Mouse (Mus musculus) heart, embryonic 11.5 days (tissue): ENCODE measurements around the gene Sctr. TPM values are rescaled to one million over a fixed set of nuclear protein-coding genes. Genes with fewer than 3 reads are reported as not detected.

Experiments
- ATAC-seq: fragments of 200-750 bp; cut with Nextera tagmentation; replicated peaks from 2 replicates; pipeline ENCODE4 v1.8.0; 2017; ENCODE audit warnings: moderate library complexity; ENCODE audit not compliant: insufficient number of reproducible peaks, low FRiP score, low TSS enrichment
- H3K27ac ChIP-seq: fragments of 300-500 bp; sonication (generic); 2 replicates; pipeline ENCODE4 v1.5.1; 2014; ENCODE audit warnings: mild to moderate bottlenecking, low read depth, low read length
- H3K27me3 ChIP-seq: fragments of 300-500 bp; sonication (generic); 2 replicates; pipeline ENCODE4 v1.6.1; 2014; ENCODE audit warnings: mild to moderate bottlenecking, low read length, mixed read lengths; ENCODE audit not compliant: control insufficient read depth, insufficient read depth
- H3K36me3 ChIP-seq: fragments of 300-500 bp; sonication (generic); 2 replicates; pipeline ENCODE4 v1.6.1; 2014; ENCODE audit warnings: mild to moderate bottlenecking, low read length, moderate library complexity, mixed read lengths; ENCODE audit not compliant: control insufficient read depth, insufficient read depth
- H3K4me1 ChIP-seq: fragments of 300-500 bp; sonication (generic); 2 replicates; pipeline ENCODE4 v1.6.1; 2014; ENCODE audit warnings: low read length; ENCODE audit not compliant: control insufficient read depth, insufficient read depth
- H3K4me2 ChIP-seq: fragments of 300-500 bp; sonication (generic); 2 replicates; pipeline ENCODE4 v1.6.1; 2014; ENCODE audit warnings: mild to moderate bottlenecking, moderate library complexity
- H3K4me3 ChIP-seq: fragments of 300-500 bp; sonication (generic); 2 replicates; pipeline ENCODE4 v1.5.1; 2014; ENCODE audit warnings: low read depth, low read length
- H3K9ac ChIP-seq: fragments of 300-500 bp; sonication (generic); 2 replicates; pipeline ENCODE4 v1.6.1; 2014; ENCODE audit warnings: mild to moderate bottlenecking, low read depth, low read length, moderate library complexity
- H3K9me3 ChIP-seq: fragments of 300-500 bp; sonication (generic); replicated peaks from 2 replicates; pipeline ENCODE4 v1.6.1; 2016; ENCODE audit warnings: low read length; ENCODE audit not compliant: control insufficient read depth
- WGBS: fragments of 180-500 bp; shearing (Covaris S2); extraction: QIAGEN DNeasy Blood & Tissue Kit; methylation state at CpG from one replicate; pipeline ENCODE4 v1.1.7; 2014; ENCODE audit not compliant: insufficient replicate concordance; 5-methylcytosine and 5-hydroxymethylcytosine counted together
- polyA plus RNA-seq: library from polyadenylated mRNA; unstranded; fragments of >200 nt; fragmentation: Nextera tagmentation; extraction: Ambion mirVana; gene quantifications from 2 replicates; pipeline ENCODE4 v1.2.1, GENCODE M21; 2014

The Sctr gene
- polyA plus RNA-seq, 1 experiment from 2014 or later: not detected

- Histone ChIP-seq H3K27me3 (no peaks in the 10 kb centered on the region), H3K4me1 (peaks cover 5% of the 10 kb centered on the region; the same call in 1 of the 2 replicates), H3K4me3 (no peak overlapping the region), H3K36me3 (no peaks in the 10 kb centered on the region), H3K9me3 (no peaks in the 10 kb centered on the region), H3K27ac (no peak overlapping the region), H3K4me2 (no peak overlapping the region), H3K9ac (no peak overlapping the region)
- 77% methylated on average over 5 of the region's 5 CpGs for WGBS
- ATAC-seq: no peak
These were observed 68.8 kb downstream of the Sctr start for GRCm38 (mm10) chr1:120075507-120075906.

GRCm38 (mm10) chr1:120077746-120078410, 71.2 kb downstream of the Sctr start:
- Histone ChIP-seq H3K4me2 (no peak overlapping the region), H3K4me3 (no peak overlapping the region), H3K27ac (no peak overlapping the region), H3K36me3 (no peaks in the 10 kb centered on the region), H3K4me1 (peaks cover 8% of the 10 kb centered on the region), H3K9me3 (no peaks in the 10 kb centered on the region), H3K9ac (no peak overlapping the region), H3K27me3 (no peaks in the 10 kb centered on the region)
- no peak for ATAC-seq
- 22% methylated on average over 9 of the region's 9 CpGs for whole genome bisulfite sequencing

DNA sequence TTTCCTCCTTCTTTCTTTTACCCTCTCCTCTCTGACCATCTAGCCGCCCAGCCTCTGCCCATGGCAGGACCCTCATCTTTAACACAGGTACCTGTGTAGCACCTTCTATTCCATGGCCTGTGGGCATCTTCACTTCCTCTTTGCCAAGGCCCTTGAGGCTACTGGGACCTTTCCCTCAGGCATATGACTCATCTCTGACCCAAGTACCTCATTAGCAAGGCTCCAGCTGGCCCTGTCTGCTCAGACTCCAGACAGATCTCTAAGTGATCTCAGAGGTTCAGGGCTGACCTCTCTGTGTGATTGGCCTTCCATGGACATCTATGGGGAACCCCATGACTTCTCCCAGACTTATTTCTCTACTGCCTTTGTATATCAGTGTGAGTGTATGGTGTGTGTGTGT, 73.9 kb downstream of the Sctr start:
- Histone ChIP-seq H3K9me3 (no peaks in the 10 kb centered on the region), H3K4me1 (peaks cover 17% of the 10 kb centered on the region), H3K4me2 (no peak overlapping the region), H3K9ac (no peak overlapping the region), H3K4me3 (no peak overlapping the region), H3K27ac (no peak overlapping the region), H3K27me3 (no peaks in the 10 kb centered on the region), H3K36me3 (no peaks in the 10 kb centered on the region)
- no peak for ATAC-seq
- WGBS: 91% methylated on average over 1 of the region's 1 CpGs

- Histone ChIP-seq H3K4me3 (no peak overlapping the region), H3K4me1 (peaks cover 17% of the 10 kb centered on the region), H3K4me2 (peak overlapping the region; percentile 35), H3K36me3 (no peaks in the 10 kb centered on the region), H3K27me3 (no peaks in the 10 kb centered on the region), H3K27ac (no peak overlapping the region), H3K9me3 (no peaks in the 10 kb centered on the region), H3K9ac (peak overlapping the region; percentile 22; the same call in 1 of the 2 replicates)
- 12% methylated on average over 7 of the region's 7 CpGs for WGBS
- ATAC-seq: no peak
These were observed 76.4 kb downstream of the Sctr start for GRCm38 (mm10) chr1:120082957-120083585.

DNA sequence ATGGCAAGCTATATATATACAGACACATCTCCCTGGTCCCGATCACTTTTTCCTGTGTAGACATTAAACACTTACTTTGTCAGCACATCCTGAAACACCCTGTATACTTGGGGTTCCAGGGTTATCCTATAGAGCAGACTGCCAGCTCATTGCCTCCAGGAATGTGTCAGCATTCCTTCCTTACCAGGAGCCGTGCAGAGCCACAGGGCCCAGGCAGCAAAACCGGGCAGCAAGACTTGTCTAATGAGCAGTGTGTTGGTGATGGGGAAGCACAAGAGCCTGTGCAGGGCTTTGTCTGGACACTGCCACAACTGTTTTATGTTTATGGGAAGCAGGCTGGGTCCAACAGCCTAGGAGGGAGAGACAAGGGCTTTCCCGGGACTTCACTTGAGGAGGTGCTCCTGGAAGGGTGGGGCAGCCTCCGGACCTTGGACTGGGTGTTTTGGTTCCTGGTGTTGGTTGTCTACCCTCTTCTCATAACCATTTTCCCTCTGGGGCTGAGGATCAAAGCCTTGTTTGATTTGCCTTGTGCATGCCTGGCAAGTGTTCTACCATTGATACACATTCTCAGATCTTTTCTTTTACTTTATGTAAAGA, 77.3 kb downstream of the Sctr start:
- Histone ChIP-seq H3K27me3 (no peaks in the 10 kb centered on the region), H3K9me3 (no peaks in the 10 kb centered on the region), H3K9ac (no peak overlapping the region), H3K36me3 (no peaks in the 10 kb centered on the region), H3K27ac (no peak overlapping the region), H3K4me3 (no peak overlapping the region), H3K4me1 (peaks cover 17% of the 10 kb centered on the region), H3K4me2 (no peak overlapping the region)
- WGBS: 29% methylated on average over 5 of the region's 5 CpGs
- no peak for ATAC-seq

- Histone ChIP-seq H3K36me3 (no peaks in the 10 kb centered on the region), H3K9me3 (no peaks in the 10 kb centered on the region), H3K4me1 (peaks cover 17% of the 10 kb centered on the region), H3K27ac (no peak overlapping the region), H3K4me3 (no peak overlapping the region), H3K27me3 (no peaks in the 10 kb centered on the region), H3K4me2 (no peak overlapping the region), H3K9ac (no peak overlapping the region)
- no peak for ATAC-seq
- 69% methylated on average over 3 of the region's 3 CpGs for WGBS
These were observed 79.0 kb downstream of the Sctr start for GRCm38 (mm10) chr1:120085696-120086095.

DNA sequence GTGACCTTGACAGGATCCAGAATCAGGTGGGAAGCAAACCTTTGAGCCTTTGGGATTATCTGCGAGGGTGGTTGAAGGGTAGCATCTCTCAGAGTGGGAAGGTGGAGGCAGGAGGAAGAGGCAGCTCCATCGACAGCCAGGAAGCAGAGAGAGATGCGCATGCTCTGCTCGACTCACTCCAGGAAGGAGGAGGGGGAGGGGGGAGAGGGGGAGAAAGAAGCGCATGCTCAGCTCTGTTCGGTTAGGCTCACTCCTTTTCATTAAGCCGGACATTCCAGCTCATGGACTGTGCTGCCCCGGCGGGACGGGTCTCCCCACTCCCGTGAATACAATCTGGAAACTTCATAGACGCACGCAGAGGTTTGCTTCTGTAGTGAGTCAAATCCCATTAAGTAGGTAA, 80.0 kb downstream of the Sctr start:
- ATAC-seq: no peak
- WGBS: 69% methylated on average over 13 of the region's 13 CpGs
- H3K4me2 ChIP-seq: no peak overlapping the region
- H3K9me3 ChIP-seq: no peaks in the 10 kb centered on the region
- H3K9ac ChIP-seq: no peak overlapping the region
- H3K36me3 ChIP-seq: no peaks in the 10 kb centered on the region
- no peak overlapping the region for H3K27ac ChIP-seq
- peaks cover 17% of the 10 kb centered on the region for H3K4me1 ChIP-seq
- H3K27me3 ChIP-seq: no peaks in the 10 kb centered on the region
- no peak overlapping the region for H3K4me3 ChIP-seq

DNA sequence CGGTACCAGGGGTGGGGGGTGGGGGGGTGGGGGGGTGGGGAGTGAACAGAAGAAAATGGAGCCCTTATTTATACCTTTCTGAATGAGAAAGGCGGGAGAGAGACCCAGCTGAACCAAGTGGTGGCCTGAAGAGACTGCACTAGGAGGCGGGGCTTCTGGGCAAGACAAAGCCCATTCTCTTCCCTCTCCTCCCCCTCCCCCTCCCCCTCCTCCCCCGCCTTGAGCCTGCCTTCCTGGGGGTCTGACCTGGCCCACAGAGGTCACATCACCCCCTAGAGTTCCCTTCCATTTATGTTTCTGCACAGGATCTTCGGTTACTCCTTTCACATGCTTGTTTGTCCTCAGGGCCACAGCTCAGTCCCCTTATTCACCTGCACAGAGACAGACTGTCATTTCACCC, 82.5 kb downstream of the Sctr start:
- ATAC-seq: no peak
- H3K4me3 ChIP-seq: no peak overlapping the region
- H3K36me3 ChIP-seq: no peaks in the 10 kb centered on the region
- no peak overlapping the region for H3K27ac ChIP-seq
- 32% methylated on average over 4 of the region's 5 CpGs for WGBS
- H3K4me1 ChIP-seq: peaks cover 1% of the 10 kb centered on the region; the same call in 1 of the 2 replicates
- no peak overlapping the region for H3K4me2 ChIP-seq
- no peak overlapping the region for H3K9ac ChIP-seq
- no peaks in the 10 kb centered on the region for H3K27me3 ChIP-seq
- no peaks in the 10 kb centered on the region for H3K9me3 ChIP-seq
